Mouse (Mus musculus): ENCODE measurements at regions not wholly inside any gene's neighbourhood (a gene's known extent, or its start where the extent isn't known, plus 50 kb on each side); places are given as distances from the start of the nearest gene placed in this dataset.

DNA sequence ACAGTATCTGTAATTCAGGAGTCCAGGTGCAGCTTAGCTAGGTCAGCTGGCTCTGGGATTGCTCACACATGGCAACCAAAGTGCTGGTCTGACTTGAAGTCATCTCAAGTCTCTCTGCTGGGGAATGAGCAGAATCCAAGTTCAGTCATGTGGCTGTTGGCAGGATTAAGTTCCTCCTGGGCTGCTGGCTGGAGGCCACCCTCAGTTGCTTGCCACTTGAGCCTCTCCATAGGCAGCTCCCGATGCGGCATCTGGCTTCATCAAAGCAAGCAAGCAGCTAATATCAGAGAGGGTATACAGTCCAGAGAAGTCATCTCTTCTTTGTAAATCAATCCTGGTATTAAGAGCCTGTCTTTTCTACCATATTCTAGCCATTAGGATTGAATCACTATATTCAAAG is 714.3 kb downstream of the Nedd1 start:
- no peak for DNase-seq (ENCODE audit: low read depth, low spot score)
- 78% methylated on average over 2 of the region's 2 CpGs for WGBS

DNA sequence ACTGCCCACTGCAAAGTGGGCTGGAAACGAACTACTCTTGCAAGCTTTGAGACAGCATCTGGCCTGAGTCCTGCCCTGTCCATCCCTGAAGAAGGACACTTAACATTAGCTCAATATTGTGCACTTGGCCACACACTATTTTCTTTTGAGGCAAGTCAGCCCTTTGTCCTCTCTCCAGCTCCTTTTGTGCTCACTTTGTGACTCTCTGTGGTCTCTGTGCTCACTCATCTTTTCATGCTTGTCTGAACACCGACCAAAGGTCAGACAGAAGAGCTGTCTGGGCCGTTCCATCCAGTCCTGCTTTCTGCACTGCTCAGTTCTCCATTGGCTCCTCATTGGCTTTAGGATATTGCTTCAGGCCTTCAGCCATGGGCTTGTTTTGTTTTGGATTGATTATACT is 715.8 kb downstream of the Nedd1 start:
- DNase-seq (ENCODE audit: low read depth, low spot score): no peak
- WGBS: 58% methylated on average over 3 of the region's 3 CpGs

GRCm38 (mm10) chr10:91991040-91991439 is 731.2 kb downstream of the Nedd1 start:
- WGBS: 80% methylated on average over 4 of the region's 4 CpGs
- no peak for DNase-seq (ENCODE audit: low read depth, low spot score)

GRCm38 (mm10) chr10:91988364-91988763 is 733.9 kb downstream of the Nedd1 start:
- no peak for DNase-seq (ENCODE audit: low read depth, low spot score)
- WGBS: 56% methylated on average over 8 of the region's 8 CpGs

DNA sequence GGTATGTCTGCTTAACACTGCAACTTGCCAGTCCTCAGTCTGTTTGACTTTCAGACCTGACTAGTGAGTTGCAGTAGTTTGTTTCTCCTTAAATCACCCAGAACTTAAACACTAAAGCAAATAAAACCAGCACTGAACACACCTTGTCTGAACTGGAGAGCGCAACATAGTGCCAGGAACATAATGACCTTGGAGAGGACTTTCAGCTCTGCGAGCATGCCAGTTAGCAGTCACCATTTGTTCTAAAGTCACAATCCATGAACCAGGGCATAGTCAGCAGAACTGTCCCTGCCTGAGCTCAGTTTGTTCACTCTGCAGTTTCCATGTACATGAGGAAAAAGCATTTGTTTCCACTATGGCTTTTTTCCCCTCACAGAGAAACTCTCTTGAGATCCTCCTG is 742.4 kb downstream of the Nedd1 start:
- 46% methylated on average over 2 of the region's 2 CpGs for WGBS
- no peak for DNase-seq (ENCODE audit: low read depth, low spot score)

DNA sequence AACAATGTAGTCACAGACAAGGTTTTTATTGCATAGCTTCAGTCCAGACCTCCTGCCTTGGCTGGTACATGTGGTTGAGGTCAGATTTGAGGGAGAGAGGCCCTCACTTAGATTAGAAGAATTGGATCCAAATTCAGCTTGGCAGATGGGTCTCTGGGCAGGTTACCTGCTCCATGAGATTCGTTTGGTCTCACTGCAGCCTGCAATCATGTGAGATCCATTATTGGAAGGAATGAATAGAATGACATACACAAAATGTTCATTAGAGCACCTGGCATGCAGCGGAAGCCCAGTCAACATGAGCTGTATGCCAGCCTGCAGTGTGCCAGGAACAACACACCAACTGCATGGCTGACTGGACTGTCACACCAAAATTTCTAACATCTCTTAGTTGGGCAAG is 750.3 kb downstream of the Nedd1 start:
- WGBS: 71% methylated on average over 2 of the region's 2 CpGs
- no peak for DNase-seq (ENCODE audit: low read depth, low spot score)

DNA sequence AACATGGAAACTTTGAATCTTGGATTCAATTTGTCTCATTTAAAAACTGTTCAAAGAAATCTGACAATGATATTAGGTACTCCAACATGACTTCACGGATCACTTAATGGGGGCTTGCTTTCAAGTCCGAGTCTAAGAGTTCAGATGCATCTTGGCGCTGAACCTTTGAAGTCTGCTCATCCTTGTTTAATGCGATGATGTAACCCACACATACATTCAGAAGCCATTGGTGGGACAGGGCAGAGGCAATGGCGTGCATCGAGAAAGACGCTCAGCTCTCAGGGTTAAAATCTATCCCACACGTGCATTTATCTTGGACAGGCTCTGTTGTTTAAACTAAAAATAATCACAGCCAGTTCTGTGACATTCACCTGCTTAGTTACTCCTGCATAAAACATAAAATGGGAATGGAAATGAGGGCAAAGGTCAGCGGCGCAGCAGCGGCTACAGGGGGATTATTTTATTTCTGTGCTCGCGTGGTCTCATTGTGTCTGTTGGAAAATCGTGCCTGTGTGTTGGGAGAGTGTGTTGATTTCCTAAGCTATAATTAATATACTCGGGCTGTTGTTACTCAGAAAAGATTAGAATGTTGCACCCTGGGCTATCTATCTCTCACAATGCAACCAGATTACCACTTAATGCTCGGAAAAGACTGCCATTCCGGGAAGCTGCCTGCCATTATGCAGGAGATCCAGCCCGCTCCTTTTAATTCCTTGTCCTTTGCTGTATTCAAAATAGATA is 754.5 kb downstream of the Nedd1 start:
- DNase-seq (ENCODE audit: low read depth, low spot score): no peak
- WGBS: 84% methylated on average over 18 of the region's 18 CpGs

DNA sequence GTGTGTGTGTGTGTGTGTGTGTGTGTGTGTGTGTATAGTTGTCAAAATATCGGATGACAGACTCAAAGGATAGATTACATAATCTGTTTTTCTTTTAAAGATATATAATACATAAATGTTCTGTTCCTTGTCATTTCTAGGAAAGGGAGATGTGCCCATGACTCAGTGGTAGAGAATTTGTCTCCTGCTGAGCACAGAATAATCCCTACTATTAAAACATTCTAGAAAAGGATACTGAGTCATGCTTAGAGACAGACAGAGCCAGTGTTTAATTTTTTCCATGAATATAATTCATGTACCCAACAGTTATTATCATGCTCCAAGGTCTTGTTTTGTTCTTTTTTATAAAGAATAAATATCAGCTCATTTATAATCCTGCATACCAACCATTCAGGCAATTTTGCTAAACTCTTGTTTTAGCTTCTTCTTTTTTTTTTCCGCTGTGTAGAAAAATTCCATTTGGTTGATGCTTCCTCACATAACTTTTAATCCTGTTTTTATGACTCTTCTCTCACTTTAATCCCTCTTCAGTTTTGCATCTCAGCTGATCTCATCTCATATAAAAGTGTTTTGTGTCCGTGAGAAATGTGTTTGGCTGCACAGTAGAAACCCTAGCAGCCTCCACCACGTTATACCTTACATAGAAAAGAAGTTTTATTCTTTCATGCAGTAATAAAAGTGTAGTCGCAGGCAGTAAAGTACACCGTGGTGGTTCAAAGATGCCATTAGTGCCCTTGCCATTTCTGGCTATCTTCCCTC is 762.3 kb downstream of the Nedd1 start:
- no peak for DNase-seq (ENCODE audit: low read depth, low spot score)
- 37% methylated on average over 6 of the region's 6 CpGs for WGBS

GRCm38 (mm10) chr10:91953078-91953477 is 769.1 kb downstream of the Nedd1 start:
- 34% methylated on average over 1 of the region's 1 CpGs for WGBS
- no peak for DNase-seq (ENCODE audit: low read depth, low spot score)

DNA sequence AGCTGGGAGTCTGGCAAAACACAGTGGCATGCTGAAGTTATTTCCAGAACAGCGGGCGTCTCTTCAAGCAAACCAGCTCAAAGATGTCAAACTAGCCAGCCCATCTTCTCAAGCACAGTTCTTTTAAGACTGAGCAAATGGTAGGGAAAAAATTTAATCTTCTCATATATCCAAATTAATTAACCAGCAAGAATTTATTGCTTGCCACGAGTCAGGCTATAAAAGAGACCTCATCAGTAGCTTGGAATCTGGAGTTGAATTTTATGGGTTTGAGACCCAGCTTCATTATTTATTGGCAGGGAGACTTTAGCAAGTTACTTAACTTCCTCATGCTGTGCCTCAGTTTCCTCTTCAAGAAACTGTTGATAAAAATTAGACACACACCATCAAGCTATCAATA is 742.5 kb upstream of the Tmpo start:
- 41% methylated on average over 3 of the region's 3 CpGs for WGBS
- DNase-seq (ENCODE audit: low read depth, low spot score): no peak

DNA sequence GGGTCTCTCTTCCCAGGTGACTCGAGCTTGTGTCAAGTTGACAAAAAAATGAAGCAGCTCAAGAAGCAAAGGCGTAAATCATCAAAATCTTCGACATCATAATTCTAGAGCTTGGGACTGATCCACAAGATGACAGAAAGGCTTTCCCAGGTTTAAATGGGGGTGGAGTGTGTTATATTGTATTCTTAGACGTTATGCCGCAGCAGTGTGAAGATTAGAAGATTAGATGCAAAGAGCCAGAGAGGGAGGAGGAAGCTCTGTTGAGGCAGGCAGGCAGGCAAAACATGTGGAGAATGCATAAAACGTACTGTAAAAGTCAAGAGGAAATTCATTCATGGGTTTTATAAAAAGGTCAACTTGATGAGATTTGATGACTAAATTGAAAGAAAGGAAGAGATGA is 708.7 kb upstream of the Tmpo start:
- no peak for DNase-seq (ENCODE audit: low read depth, low spot score)
- 74% methylated on average over 6 of the region's 6 CpGs for WGBS

DNA sequence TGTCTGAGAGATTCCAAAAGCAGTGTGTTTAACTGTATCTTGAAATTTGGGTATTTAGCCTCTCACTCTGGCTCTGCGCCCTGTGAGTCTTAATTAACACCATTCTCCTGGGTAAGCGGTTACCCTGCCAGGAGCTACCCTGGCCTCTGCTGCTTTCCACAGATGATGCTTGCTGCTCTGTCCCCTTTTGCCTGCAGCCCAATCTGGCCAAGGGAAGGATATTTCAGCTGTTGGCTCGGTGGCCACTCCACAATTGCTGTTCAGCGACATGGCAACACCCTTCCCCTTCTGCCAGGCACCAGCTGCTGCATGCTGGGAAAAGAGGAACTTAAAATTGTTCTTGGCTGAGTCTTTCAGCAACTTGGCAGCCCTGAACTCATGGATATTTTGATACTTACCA is 707.4 kb upstream of the Tmpo start:
- no peak for DNase-seq (ENCODE audit: low read depth, low spot score)
- WGBS: 76% methylated on average over 4 of the region's 4 CpGs

DNA sequence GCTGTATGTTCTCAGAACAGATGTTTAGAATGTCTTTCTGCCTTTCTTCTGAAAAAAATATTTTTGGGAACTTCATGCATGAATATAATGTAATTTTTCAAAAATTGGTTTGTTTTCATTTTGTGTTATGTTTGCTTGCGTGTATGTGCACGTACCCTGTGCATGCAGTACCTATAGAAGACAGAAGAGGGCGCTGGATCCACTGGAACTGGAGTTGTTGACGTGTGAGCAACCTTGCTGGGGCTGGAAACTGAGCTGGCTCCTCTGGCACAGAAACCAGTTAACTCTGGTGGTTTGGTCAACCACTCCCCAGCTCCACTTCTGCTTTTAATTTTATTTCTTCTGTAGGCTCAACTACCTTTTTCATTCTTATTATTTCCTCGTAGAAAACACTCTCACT is 702.0 kb upstream of the Tmpo start:
- 70% methylated on average over 5 of the region's 5 CpGs for WGBS
- DNase-seq (ENCODE audit: low read depth, low spot score): no peak

GRCm38 (mm10) chr10:91882481-91882880 is 701.4 kb upstream of the Tmpo start:
- WGBS: 78% methylated on average over 4 of the region's 4 CpGs

DNA sequence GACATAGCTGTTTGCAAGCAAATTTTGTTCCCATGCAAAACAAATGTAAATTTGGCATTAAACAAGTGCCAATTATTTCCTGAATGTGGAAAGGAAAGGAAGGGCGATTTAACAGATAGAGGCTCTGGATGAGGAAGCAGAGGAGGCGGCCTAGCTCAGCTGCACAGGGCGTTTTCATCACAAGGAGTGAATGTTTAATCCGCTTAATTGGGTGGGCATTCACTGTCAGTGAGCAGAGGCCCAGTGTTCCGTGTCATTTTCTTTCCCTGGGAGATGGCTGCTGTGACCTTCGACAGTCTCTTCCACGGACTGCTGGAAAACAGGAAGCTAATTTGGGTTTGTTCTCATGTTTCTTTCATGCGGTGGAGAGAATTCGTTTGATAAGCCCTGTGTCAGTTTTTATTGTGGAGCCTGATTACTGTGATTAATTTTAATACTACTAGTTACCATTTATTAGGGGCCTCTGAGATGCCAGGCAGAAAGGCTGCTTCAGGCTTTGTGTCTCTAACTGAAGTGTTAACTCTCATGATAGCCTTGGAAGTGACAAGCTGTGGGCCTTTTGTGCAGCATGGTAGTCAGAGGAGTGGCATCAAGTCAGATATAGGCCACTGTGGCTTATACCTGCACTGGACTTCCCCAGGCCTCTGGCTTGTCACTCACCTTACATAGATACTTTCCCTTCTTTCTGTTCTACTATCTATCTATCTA is 700.6 kb upstream of the Tmpo start:
- no peak for DNase-seq (ENCODE audit: low read depth, low spot score)
- 34% methylated on average over 9 of the region's 9 CpGs for WGBS

More at GRCm38 (mm10) chr10:91882481-91882880, 701.4 kb upstream of the Tmpo start:
- no peak for DNase-seq (ENCODE audit: low read depth, low spot score)

DNA sequence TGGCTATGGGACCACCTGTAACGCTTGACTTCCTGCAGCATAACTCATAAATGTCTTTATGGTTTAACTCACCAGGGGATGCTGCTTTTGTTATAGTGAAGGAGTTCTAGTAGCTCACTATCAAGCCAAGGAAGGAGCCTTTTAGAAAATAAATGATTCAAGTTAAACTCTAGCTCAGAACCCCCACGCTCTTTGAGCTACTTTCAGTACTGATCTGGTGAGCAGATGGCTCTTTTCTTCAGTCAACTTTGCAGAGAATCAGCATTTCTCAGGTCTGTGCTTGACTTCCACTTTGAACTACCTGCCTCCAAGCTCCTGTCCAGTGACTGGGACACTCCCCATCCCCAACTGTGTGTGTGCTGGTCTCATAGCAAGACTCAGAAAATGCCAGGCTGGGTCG is 694.3 kb upstream of the Tmpo start:
- no peak for DNase-seq (ENCODE audit: low read depth, low spot score)
- WGBS: 74% methylated on average over 3 of the region's 3 CpGs

DNA sequence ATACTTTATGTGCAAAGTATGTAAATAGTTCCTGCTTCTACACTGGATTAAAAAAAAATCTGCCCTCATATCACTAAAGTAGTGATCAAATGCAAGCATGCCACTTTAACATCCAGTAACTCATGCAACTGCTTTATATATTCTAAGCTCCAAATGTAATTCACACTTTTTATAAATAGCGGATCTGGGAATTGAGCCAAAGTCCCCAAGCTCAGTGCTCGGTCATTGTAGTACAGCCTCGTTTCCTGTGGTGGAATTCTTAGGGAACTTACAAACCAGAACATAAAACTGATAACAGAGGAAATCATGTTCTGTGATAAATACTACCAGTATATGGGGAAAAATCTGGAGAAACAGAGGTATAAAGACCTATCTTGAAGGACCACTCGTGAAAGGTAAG is 690.1 kb upstream of the Tmpo start:
- WGBS: 36% methylated on average over 4 of the region's 4 CpGs
- DNase-seq (ENCODE audit: low read depth, low spot score): no peak

DNA sequence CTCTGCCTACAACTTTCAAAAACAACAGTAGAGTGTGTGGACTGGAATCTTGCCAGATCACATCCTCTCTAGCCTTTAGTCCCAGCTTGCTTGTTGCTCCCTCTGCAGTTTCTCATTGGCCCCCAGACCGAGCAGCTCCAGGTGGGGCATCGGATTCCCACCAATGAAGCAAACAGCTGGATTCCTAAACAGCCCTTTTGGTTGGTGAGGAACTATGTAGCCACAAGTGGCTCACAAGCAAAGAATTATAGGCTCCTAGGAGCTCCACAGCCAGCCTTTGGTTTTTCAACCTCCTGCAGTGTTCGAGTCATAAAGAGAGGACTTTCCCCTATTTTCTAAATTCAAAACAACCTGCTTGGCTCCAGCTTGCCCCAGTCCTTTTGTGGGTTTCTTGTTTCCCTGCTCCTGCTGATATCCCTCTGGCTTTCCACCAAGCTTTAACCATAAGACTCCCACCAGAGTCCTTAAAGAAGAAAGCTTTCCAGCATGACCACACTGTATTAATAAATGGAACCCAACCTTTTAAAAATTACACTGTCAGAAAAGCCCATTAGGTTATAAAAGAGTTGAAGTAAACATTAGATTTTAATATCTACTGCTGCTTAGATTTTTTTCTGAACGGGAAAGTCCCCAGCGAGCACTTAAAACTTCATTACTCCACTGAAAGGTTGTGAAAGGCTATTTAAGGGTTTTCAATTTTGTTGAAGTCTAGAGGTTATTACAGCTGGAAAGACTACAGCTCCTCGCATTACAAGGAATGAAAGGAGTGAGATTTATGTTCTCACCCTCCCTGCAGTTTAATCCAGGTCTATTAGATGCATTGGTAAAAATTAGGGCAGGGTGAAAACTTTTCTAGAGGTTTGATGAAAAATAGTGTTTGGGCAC is 677.8 kb upstream of the Tmpo start:
- 42% methylated on average over 6 of the region's 6 CpGs for WGBS
- DNase-seq (ENCODE audit: low read depth, low spot score): no peak

- DNase-seq (ENCODE audit: low read depth, low spot score): no peak
- WGBS: 81% methylated on average over 3 of the region's 3 CpGs
Measured at GRCm38 (mm10) chr10:91827074-91827473, 646.0 kb upstream of the Tmpo start.

GRCm38 (mm10) chr10:91823499-91823898 is 642.4 kb upstream of the Tmpo start:
- WGBS: 89% methylated on average over 5 of the region's 5 CpGs
- DNase-seq (ENCODE audit: low read depth, low spot score): no peak
